Mouse (Mus musculus): ENCODE measurements around the gene Tlx2.

The Tlx2 gene

GRCm38 (mm10) chr6:83070247-83070310 lies at the start of gene Tlx2:
Tlx2 (minus strand) TSS chr6:83070293.
- in situ Hi-C loops (cut with MboI, MseI): no loop called here

- in situ Hi-C loops (cut with MboI, MseI): no loop called here
These were observed 49.6 kb upstream of the Tlx2 start for GRCm38 (mm10) chr6:83119734-83120051.

- in situ Hi-C loops (cut with MboI, MseI): no loop called here
These were observed 49.0 kb upstream of the Tlx2 start for GRCm38 (mm10) chr6:83118825-83119733.

GRCm38 (mm10) chr6:83118369-83118768 lies 48.3 kb upstream of the Tlx2 start:
- in situ Hi-C loops (cut with MboI, MseI): no loop called here

GRCm38 (mm10) chr6:83117616-83118015 lies 47.5 kb upstream of the Tlx2 start:
- in situ Hi-C loops (cut with MboI, MseI): no loop called here

- in situ Hi-C loops (cut with MboI, MseI): no loop called here
These were observed 47.0 kb upstream of the Tlx2 start for GRCm38 (mm10) chr6:83117165-83117438.

- in situ Hi-C loops (cut with MboI, MseI): no loop called here
These were observed 46.5 kb upstream of the Tlx2 start for GRCm38 (mm10) chr6:83116373-83117164.

GRCm38 (mm10) chr6:83115682-83116372 lies 45.7 kb upstream of the Tlx2 start:
- in situ Hi-C loops (cut with MboI, MseI): no loop called here

- in situ Hi-C loops (cut with MboI, MseI): no loop called here
These were observed 45.0 kb upstream of the Tlx2 start, which contains the start of gene Mogs for GRCm38 (mm10) chr6:83115011-83115671. Mogs (plus strand) TSS chr6:83115496.

- in situ Hi-C loops (cut with MboI, MseI): no loop called here
These were observed 41.5 kb upstream of the Tlx2 start for GRCm38 (mm10) chr6:83111510-83112136.

- in situ Hi-C loops (cut with MboI, MseI): loop anchor here (5.0 kb wide), 1 partner anchor 48 kb away; the partner anchor contains the start of genes 1700003E16Rik and Wdr54
These were observed 38.9 kb upstream of the Tlx2 start, which contains the start of gene Mrpl53 for GRCm38 (mm10) chr6:83108762-83109668. Mrpl53 (plus strand) TSS chr6:83109040.

- in situ Hi-C loops (cut with MboI, MseI): loop anchor here (5.0 kb wide), 1 partner anchor 50 kb away; the partner anchor contains the start of genes 1700003E16Rik and Wdr54
These were observed 37.7 kb upstream of the Tlx2 start for GRCm38 (mm10) chr6:83107566-83108400.

- in situ Hi-C loops (cut with MboI, MseI): loop anchor here (5.0 kb wide), 1 partner anchor 182 kb away; no protein-coding TSS in a partner anchor
These were observed 34.1 kb upstream of the Tlx2 start for GRCm38 (mm10) chr6:83104158-83104557.

- in situ Hi-C loops (cut with MboI, MseI): loop anchor here (5.0 kb wide), 1 partner anchor 181 kb away; no protein-coding TSS in a partner anchor
These were observed 33.1 kb upstream of the Tlx2 start for GRCm38 (mm10) chr6:83103130-83103650.

GRCm38 (mm10) chr6:83101688-83102556 lies 31.8 kb upstream of the Tlx2 start:
- in situ Hi-C loops (cut with MboI, MseI): loop anchor here (5.0 kb wide), 1 partner anchor 180 kb away; no protein-coding TSS in a partner anchor

GRCm38 (mm10) chr6:83101316-83101687 lies 31.2 kb upstream of the Tlx2 start, which contains the start of the genes Ccdc142 and Gm42688:
Ccdc142 (plus strand) TSS chr6:83101601.
Gm42688 (plus strand) TSS chr6:83101617.
- in situ Hi-C loops (cut with MboI, MseI): loop anchor here (5.0 kb wide), 1 partner anchor 179 kb away; no protein-coding TSS in a partner anchor

- in situ Hi-C loops (cut with MboI, MseI): no loop called here
These were observed 28.3 kb upstream of the Tlx2 start for GRCm38 (mm10) chr6:83098411-83098810.

GRCm38 (mm10) chr6:83095968-83096367 lies 25.9 kb upstream of the Tlx2 start:
- in situ Hi-C loops (cut with MboI, MseI): no loop called here

All from T-helper 1 cell (primary cell).